Mouse (Mus musculus): ENCODE measurements around the gene Pdcd6ip.
A peak's percentile ranks its signal among the peaks of the same experiment; 100 is the strongest.
"Not testable (repeated sequence)": the region's sequence is repeated elsewhere in the genome, so short reads cannot be mapped to it uniquely, and the experiment has no call there.

The Pdcd6ip gene

DNA sequence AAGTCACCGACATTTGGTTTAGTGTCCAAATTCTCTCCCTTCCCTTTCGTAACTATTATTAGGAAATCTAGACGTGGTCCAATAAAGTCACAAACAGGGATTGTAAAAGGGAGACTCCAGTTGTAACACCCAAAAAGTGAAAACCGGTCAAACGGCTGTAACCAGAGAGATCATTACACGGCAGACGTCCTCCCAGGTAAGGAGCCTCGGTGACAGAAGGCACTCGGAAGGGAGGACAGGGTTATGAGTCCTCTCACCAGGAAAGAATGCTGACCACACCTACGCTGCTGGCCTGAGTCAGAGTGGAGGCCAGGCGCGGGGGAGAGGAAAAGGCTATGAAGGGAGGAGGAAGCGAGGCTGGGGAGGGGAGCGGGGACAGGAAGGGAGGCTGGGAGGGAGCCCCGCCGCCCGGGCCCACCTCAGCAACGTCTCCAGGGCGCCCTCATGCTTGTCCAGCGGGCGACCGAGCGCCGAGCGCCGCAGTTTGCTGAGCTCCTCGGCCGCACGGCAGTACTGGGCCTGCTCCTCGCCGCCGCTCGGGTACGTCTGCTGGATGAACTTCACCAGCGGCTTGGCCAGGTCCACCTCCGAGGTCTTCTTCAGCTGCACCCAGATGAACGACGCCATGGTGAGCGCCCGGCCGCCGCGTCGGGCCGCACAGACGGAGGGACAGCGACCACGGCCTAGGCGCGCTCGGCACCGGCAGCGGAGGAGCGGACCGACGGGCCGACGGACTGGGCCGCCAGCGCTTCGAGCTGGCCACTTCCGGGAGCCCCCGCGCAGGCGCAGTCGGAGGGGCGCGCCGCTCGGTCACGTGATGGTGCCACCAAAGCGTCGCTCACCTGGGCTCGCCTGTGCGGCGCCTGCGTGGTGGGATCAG is at the start of gene Pdcd6ip:
Gene Pdcd6ip (minus strand): TSS at position 779 of the 880 bp plus-strand sequence.
- DNase-seq, result peak; percentile 91

DNA sequence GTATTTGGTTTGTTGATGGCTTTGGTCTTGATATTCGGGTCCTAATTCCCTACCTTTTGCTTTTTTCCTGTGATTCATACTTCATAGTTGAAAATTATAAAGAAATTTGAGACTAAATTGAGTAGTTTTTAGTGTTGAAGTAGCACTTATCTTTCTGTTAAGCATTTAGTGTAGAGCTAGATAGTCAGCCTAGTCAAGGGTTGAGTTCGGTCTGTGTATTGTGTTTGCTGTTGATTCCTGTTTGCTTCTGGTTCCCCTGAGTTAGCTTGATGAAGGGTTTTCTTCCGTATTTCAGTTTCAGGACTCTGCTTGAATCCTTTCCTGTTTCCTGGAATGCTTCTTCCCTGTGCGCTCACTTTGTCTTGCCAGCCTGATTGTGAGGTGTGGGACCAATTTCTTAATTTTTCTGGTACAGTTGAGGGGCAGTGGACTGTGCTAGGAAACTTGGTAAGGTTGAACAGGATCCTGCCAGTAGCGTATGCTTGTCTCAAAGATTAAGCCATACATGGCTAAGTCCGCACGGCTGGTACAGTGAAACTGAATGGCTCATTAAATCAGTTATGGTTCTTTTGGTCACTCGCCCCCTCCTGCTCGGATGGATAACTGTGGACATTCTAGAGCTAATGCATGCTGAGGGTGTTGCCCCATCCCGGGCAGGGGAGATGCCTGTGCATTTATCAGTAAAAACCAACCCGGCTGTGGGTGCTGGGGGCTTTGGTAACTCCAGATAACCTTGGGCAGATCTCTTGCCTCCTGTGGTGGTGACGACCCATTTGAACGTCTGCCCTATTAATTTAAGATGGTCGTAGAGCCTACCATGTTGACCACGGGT is 48.0 kb upstream of the Pdcd6ip start:
- DNase-seq, result no peak

DNA sequence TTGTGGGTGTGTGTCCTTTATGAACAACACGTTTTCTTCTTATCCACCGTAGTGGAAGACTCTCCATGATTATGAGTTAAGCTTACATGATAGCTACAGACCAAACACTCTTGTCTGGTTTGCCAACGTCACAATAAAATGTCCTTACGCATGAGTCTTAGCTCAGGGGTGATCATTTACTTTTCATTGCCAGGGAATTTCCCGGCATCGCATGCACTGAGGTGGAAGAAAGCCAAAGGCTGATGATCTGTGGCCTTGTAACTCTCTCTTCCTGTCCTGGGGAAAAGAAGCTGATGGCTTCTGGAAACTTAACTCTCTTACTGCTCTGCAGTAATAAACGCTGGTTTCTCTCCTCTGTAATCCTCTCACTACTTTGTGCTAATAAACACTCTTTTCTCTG is 41.3 kb upstream of the Pdcd6ip start:
- DNase-seq, result peak; percentile 80

DNA sequence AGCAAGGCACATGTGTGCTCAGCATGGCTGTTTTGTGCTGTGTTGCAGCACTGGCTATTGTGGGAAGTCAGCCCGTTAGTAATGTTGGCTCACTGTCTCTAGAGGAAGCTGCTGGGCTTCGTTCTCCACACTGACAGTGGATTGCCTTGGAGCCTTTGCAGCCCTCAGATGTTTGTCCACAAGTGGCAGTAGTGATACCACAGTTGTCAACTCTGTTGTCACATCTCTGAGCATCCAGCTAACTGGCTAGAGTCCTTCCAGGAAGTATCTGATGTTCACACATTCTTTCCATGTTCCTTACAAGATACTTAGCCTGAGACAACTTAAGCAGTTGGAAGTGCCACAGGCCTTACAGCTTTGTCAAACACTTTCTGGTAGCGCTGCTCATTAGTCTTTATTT is 35.2 kb upstream of the Pdcd6ip start:
- no peak for DNase-seq

DNA sequence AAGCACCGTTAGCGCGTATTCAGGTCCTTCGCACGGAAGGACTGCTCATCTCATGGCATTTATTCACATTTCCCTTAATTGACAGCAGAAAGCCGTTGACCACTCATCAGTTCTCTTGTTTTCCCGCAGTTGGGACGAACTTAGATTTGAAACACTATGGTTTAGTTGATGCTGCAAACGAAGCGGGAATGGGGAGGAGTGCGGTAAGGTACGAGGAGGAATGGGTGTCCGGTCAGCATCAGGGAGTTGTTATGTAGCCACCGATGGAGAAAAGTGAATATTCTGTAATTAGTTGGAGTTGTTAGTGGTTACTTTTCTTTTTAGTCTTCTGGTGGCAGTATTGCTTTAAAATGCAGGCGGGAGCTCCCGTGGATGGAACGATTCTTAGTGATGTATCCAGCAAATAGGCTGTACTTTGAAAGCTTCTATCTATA is 34.3 kb upstream of the Pdcd6ip start:
- DNase-seq, result peak; percentile 49

DNA sequence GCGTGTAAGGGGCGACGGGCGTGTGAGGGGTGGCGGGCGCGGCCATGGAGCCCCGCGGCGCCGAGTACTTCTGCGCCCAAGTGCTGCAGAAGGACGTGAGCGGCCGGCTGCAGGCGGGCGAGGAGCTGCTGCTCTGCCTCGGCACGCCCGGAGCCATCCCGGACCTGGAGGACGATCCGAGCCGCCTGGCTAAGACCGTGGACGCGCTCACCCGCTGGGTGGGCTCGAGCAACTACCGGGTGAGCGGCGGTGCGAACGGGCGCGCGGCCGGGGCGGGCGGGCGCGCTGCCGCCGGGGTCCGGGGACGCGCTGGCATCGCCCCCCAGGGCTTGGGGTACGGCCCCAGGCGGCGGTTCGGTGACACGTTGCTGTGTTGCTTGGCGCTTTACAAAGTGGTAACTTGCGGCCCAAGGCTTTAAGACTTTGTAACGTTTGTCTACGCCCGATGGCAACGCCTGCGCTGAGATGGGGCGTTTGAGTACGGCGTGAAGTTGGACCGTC is 33.6 kb upstream of the Pdcd6ip start:
- DNase-seq, result peak; percentile 22

DNA sequence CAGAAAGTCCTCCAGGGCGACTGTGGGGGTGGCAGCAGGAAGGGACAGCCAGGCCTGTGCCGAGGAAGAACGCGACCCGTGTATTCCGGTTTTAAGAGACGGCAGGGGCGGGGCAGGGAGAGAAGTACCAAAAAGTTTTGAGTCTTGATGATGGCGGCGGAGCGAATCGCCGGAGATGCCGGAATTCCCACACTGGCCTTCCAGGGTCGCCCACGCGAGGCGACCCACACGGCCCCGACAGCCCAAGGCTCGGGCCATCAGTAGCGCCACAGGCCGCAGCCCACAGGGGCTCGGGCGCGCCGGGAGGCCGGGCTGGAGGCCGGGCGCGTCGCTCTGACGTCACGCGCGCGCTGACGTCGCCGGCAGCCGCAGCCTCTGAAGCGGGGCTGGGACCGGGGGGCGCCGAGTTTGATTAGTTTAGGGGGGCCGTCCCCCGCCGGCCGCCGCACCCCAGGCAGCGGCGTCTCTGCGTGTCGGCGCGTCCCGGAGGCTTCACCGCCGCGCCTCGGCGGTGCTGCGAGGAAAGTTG is 33.1 kb upstream of the Pdcd6ip start, which contains the start of gene Clasp2:
Gene Clasp2 (plus strand): TSS at position 366 of the 529 bp plus-strand sequence.
- DNase-seq, result peak; percentile 83

DNA sequence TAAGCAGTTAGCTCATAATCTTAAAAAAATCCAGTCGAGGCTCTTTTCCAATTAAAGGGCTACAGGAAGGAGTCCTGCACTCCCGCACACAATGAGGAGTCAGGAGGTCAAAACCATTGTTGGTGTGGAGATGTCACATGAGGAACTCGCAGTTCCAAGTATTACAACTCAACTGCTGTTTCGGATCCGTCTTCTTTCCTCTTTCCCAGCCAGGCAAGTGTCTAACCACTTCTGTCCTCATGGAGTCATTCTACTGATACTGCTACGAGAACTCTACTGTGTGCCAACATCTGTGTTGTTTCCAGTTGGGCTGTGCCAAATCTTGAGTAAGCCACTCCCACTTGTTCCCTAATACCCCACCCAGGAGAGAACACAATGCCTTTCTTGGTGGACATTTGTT is 30.9 kb upstream of the Pdcd6ip start:
- DNase-seq, result peak; percentile 48

DNA sequence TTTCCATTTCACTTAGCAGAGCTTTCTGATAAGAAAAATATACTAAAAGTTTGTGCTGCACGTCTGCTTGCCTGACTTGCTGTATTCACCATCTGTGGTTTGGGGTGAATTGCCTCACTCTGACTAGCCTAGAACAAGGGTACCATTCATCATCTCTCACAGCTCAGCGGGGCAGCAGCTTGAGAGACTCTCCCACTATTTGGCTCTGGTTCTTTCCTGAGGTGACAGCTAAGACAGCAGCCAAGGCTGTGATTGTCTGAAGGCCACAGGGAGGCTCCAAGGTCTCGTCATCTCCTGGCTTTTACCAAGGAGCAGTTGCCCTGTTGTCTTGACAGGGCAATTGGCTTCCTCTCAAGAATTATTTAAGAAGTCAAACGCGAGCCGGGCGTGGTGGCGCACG is 30.0 kb upstream of the Pdcd6ip start:
- DNase-seq, result no peak

DNA sequence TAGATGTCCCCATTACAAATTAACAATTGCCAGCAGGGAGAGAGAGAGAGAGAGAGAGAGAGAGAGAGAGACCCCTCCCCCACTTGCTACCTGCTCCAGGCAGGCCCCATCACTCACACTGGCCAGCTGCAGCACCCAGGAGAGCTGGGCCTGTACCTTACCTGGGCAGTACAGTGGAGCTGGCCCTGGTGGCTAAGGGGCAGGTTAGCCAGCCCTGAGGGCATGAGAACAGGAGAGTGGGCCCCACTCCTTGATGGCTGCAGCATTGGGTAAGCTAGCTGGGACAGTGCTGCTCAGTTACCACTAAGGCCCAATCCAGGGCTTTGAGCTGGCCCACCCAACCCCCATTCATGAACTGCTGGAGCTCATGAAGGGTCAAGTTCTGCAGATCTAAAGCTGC is 27.9 kb upstream of the Pdcd6ip start:
- DNase-seq, result no peak

DNA sequence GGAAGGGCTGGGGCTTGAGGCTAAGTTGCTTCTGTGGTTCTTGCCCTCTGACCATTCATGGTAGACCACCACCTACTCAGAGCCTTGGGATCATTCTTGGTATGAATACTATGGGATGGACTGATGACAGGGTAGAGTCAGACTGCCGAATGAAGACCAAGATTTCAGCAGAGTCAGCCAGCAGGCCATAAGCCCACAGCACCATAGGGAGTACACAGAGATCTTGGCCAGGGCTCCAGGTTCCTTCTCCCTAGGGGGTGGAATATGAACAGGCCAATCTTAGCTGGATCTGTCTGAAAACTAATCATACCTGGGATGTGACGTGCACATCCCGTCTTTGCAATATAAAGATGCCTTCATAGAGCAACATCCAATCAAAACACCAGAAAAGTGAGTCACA is 23.5 kb upstream of the Pdcd6ip start:
- DNase-seq, result no peak

DNA sequence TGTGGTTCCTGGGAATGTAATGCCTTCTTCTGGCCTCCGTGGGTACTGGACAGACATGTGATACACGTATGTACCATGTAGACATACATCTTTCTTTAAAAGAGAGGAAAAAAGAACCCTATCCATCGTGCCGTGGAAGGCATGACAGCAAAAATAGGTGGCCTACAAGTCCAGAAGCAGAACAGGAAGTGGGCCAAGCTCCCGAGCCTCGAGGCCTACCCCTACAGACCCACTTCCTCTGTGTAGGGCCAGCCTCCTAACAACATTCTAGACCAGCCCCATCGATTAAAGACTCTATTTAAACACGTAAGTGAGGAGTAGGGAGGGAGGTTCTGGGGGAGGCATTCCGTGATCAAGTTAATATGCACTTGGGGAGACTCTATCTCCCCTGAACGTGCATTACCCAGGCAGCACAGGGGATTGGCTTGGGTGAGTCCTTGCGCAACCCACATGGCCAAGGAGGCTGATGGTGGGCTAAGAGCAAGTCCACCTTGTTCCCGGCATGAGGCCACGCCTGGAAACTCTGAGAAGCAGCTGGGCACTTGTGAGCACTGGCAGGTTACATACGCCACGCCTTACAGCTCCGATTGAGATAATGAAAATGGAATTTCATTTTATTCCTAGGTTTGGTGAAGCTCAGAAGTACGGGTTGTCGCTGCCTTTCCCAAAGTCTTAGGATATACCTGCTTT is 19.1 kb upstream of the Pdcd6ip start:
- no peak for DNase-seq

DNA sequence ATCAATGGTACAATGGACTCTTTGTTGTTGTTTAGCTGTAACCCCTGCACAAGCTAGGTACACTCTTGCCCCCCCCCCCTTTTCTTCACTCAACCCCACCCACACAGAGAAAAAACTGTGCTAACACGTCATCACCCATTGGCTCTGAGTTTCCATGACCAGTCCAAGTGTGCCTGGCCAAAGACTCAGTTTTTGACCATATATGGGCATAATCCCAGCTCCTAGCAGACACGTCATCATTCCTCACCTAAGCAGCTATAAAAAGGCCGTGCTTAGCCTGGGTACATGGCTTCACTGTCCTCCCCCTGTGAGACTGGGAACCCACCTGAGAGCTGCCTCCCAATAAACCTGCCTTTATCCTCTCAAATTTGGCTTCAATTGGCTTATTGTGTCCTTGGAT is 18.1 kb upstream of the Pdcd6ip start:
- no peak for DNase-seq

DNA sequence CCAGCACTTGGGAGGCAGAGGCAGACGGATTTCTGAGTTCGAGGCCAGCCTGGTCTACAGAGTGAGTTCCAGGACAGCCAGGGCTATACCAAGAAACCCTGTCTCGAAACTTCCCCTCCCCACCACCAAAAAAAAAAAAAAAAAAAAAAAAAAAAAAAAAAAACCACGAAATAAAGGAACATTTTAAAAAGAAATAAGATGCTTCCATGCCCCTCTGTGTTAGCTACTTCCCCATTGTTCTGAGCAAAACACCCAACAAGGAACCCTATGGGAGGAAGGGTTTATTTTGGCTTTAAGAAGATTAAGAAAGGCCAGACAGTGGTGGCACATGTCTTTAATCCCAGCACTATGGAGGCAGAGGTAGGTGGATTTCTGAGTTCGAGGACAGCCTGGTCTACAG is 17.6 kb upstream of the Pdcd6ip start:
- not testable (repeated sequence) for DNase-seq

DNA sequence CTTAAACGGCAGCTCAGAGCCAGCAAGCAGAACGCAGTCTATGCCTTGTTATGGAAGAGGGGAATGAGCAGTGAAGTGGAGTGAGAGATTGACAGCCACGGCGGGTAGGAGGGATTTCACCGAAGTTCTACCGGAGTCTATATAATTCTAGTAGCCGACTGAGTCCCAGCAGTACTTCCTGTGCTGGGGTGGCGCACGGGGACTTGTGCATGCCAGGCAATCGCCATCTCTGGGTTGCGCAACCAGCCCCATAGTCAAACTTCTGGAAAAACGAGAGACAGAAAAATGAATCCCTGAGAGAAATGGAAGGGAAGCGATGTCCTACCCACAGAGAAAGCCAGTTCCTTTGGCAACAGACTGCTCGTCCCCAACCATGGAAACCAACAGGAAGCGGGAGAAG is 16.6 kb upstream of the Pdcd6ip start:
- no peak for DNase-seq

DNA sequence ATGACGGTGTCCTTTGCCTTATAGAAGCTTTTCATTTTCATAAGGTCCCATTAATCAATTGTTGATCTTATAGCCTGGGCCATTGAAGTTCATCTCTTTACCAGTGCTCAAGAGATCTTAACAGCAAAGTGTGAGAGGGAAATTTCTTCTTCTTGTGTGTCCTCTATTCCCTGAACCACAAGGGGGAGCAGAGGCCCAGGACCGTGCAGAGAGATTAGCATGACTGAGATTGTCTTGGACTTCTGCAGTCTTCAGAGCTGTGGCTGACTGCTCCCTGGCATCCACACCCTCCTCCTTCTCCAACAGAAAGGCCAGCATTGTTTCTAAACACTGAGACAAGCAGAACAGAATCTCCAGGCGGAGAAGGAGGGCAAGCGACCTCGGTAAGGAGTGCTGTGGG is 11.0 kb upstream of the Pdcd6ip start:
- DNase-seq, result peak; percentile 40

DNA sequence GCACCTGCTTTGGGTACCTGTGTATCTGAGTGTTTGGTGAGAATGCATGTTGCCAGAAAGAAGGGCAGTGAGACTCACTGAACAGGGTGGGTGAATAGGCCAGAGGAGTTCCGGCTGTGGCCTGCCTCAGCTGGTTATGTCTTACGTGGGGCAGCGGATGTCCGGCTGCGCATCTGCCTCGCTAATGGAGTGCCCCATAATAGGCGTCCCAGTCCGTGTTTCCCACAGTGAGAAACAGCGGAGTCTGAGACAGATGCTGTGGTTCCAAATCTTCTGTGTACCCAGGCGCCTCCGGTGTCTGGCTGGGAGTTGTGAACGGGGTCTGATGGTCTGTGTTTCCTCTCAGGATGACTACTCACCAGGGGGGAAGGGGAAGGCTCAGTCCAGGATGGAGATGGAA is 2.8 kb upstream of the Pdcd6ip start:
- no peak for DNase-seq

DNA sequence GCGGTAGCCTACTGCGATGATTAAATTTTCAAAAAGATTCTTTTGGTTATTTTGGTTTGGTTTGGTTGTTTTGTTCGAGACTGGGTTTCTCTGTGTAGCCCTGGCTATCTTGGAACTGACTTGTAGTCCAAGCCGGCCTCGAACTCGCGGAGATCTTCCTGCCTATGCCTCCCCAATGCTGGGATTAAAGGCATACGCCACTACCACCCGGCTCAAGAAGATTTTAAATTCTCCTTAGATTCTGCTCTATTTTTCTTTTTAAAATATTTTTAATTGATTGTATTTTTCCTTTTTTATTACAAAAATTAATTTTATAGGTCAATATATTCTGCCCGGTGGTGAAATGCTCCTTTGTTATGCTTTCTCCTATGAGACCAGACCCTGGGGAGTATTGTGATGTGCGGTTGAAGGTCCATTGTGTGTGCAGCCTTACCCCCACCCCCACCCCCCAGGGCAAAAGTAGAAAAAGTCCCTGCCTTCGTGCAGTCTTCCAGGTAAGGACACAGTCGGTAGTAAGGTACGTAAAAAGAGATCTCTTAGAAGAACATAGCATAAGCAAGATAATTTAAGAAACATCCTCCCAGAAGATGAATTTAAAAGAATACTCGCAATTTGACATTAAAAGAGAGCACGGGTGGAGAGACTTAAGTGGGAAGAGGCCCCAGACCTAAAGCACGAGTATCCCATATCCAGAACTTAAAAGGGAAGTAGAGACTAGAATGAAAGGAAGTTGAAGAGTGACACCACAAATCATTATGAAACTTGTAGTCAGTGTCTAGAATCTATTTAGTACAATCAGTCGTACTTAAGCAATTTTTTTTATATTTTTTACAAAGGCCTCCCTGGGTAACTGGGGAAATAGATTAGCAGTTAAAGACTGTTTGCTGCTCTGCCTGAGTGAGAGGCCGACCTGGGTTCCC is 562 bp upstream of the Pdcd6ip start:
- DNase-seq, result no peak

DNA sequence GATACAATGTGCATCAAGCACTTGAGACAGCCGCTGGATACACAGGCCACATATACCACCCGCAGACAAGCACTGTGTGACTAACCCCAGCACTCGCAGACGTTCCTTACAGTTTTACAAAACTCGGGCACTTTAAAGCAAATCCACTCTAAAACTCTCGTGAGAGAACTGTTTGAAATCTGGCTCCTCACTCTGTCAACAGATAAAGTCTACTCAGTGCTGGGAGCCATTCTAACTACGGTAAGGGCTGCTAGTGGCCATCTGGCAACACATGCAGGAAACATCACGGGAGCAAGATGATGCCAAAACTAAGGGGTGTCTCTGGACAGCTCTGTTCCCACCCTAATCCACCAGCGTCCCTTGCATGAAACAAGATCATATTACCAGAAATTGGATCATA is 1.2 kb downstream of the Pdcd6ip start:
- DNase-seq, result no peak

DNA sequence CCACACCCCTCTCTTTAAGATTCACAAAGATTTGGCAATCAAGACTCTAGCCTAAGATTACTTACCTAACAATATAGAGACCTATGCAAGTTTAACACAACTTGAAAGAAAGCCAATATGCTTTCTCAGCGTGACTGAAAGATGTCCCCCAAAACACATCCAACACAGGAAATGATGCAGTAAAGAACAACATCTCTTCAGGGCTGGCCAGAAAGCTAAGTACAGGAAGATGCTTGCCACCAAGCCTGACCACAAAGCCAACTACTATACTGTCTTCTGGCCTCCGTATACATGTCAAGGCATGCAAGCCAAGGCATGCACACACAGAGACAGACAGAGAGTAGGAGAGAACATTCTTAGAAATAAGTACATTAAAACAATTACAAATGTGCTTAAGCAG is 2.0 kb downstream of the Pdcd6ip start:
- no peak for DNase-seq

DNA sequence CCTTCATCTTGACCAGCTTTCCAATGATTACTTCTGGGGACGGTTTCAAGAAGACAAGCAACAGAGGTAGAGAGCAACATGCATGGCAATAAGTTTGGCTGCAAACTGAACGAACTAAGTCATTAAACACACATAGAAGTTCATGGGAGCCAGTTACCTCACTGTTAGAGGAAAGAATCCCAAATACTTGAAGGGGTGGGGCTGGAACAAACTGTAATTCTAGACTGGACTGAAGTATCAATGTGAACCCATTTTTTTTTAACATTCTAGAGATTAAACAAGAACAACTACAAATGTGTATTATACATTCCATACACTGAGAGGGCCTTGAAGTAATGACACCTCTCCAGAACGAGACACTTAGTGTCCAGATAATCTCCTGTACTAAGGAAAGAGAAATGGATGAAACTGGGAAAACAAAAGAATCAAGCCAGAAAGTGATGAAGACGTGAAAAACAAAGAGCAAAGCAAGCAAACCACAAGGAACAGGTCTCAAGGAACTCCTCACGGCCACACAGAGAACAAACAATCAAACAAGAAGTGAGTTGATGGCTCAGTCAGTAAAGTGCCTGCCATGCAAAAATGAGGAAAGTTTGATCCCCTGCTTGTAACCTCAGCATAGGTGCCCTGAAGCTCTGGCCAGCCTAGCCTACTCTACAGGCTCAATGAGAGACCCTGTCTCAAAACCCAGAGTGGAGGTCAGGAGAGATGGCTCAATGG is 6.5 kb downstream of the Pdcd6ip start:
- DNase-seq, result no peak

Data from kidney, adult 9 months (tissue).